Mouse (Mus musculus): ENCODE measurements at regions not wholly inside any gene's neighbourhood (a gene's known extent, or its start where the extent isn't known, plus 50 kb on each side); places are given as distances from the start of the nearest gene placed in this dataset.

DNA sequence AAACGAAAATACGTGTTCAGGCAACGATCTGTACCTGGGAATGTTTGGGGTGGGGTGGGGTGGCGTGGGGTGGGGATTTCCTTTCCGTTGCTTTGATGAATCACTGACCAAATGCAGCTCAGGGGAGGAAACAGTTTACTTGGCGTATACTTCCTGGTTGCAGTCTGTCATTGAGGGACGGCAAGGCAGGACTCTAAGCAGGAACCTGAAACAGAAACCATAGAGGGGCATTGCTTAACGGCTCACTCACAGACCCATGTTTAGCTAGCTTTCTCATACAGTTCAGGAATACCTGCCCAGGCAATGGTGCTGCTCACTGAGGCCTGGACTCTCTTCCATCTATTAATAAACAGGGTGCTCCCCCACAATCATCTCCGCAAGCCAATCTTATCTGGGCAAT lies 55.1 kb upstream of the Smox start:
- no peak for DNase-seq

DNA sequence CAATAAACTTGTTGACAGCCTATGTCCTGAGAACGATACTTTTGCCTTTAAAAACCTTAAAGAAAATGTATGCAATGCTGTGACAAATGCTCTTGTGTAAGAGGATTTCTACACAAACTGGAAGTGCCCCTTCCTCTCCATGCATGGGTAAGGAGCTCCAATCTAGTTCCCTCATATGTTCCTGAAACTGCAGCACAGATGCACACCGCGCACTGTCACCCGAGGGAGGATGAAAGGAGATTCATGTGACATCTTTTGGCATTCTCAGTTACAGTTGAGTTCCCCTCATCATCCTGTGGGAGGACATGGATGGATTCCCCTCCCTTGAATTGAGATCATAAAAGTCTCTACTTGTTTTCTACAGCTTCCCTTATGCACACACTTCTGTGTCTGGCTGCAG lies 60.8 kb upstream of the Smox start:
- no peak for DNase-seq

DNA sequence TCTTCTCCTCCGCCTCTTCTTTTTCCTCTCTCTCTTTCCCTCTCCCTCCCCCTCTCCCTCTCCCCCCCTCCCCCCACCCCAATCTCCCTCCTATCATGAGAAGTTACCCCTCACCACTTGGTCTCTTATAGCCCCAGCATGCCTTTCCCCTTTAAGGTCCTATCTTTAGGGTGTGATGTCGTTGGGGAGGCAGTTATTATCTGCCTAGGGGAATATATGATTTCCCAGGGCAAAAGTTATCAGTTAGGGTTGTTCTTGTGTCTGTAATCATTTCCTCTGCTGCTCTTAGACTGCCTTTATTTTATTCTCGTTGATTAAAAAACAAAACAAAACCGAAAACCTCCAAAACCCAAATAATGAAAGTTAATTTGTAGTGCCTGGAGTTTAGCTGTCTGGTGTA lies 63.2 kb upstream of the Smox start:
- no peak for DNase-seq

DNA sequence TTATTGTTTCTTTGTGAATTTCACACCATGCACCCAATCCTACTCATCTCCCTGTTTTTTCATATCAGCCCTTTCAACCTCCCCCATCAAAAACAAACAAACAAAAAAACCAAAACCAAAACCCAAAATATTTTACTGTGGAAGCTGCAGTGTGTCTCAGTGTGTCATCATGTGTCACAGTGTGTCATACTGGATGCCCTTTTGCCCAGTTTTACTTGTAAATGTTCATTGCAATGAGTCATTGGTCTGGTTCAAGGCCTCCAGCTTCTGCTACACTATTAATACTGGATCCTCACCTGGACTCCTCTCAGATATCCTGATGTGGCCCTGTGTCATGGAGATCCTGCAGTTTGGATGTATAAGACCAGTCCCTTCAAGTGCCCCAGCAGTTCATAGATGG lies 64.4 kb upstream of the Smox start:
- DNase-seq, result no peak

DNA sequence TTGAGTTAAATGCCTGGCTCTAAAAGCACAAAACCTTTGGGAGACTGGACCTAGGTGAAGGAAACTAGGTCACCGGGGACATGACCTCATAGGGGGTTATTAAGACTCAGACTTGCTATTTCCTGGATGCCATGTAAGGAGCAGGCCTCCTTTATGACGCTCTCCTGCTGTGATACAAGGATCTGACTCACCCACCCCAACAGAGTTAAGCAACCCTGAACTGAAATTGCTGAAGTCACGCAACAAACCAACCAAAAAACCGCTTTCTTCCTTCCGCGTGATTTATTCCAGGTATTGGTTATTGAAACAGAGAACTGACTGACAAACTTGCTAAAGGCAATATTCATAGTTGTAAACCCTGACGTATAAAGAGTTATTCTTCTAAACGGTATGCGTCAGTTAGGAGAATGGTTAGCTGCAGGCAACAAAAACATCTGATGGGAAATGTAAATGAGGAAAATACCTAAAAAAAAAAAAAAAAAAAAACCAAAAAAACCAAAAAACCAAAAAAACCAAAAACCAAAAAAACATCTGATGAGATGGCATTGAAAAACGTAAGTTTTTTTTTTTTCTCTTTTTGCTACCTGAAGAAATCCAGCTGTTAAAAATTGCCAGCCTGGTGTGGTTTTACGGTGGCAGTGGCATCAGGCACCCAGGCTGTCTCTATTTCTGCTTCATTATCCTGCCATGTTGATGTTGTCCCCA lies 67.5 kb upstream of the Smox start:
- DNase-seq, result no peak

DNA sequence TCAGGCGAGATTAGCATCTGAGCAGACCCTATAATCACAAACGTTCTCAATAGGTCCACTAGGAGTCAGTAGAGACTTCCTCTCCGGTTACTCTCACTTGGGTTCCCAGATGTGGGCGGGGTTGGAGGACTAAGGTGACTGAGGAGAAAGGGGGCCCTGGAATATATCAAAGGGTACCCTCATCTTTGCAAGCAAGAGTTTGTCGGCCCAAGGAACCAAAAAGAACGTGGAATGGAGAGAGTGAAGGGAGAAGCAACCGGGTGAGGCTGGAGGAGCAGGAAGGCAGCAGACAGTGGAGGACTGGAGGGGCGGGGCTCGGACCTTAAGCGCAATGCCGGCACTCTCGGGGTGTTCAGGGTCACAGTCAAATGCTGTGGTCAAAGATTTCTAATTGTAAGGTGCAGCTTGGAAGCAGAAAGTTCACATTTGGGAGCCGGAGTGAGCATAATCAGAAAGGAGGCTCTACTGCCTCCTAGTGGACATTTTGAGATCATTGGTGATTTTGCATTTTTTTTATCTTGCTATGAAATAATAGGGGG lies 68.3 kb upstream of the Smox start:
- peak; percentile 84 for DNase-seq

DNA sequence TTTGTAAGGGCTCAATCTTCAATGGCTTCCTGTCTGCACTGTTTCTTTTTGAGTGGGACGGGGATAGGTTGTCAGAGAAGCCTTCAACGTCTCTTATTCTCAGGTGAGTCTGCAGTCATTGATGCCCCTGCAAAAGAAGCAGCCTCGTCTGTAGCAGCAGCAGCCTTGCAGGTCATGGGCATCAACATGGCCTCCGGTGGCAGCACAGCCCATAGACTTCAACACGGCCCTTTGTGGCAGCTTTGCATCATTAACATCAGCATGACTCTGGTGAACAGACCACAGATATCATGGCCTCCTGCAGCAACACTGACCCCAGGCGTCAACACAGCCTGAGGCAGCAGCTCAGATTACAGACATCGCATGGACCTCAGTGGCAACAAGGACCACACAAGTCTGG lies 65.4 kb upstream of the Rnf24 start:
- no peak for DNase-seq

DNA sequence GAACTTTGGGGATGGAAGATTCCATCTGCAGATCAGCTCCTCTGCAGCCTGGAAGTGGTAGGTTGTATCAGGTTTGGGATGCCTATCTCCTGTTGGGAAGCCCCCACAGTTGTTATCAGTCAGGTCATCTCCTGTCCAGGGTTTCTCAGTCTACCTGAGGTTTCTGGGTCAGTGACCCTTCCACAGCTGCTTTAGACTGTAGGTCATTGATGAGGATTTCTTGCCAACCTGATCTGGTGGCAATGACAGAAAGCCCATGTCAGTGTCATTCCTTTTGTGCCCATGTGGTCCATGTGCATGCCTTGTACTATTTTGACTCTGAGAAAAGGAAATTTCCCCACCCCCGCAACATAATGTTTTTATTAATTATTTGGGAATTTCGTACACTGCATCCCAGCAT lies 64.8 kb upstream of the Rnf24 start:
- DNase-seq, result no peak

DNA sequence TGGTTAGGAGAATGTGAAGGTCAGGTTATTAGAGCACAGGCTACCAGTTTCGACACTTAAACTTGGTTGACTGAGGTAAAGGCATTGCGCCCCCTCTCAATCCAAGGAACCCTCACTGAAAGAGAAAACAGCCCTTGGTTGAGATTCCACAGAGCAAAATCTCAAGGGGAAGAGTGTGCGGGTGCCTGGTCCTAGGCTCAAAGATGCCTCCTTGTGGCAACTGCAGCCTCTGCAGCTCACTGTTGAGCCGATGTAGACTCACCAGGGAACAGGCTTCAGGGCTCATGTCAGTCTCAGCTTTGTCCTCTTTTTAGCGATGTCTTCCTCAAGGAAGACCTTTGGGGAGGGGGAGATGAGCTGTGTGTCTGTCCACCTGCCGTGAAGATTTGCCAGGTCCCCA lies 63.8 kb upstream of the Rnf24 start:
- DNase-seq, result peak; percentile 70

DNA sequence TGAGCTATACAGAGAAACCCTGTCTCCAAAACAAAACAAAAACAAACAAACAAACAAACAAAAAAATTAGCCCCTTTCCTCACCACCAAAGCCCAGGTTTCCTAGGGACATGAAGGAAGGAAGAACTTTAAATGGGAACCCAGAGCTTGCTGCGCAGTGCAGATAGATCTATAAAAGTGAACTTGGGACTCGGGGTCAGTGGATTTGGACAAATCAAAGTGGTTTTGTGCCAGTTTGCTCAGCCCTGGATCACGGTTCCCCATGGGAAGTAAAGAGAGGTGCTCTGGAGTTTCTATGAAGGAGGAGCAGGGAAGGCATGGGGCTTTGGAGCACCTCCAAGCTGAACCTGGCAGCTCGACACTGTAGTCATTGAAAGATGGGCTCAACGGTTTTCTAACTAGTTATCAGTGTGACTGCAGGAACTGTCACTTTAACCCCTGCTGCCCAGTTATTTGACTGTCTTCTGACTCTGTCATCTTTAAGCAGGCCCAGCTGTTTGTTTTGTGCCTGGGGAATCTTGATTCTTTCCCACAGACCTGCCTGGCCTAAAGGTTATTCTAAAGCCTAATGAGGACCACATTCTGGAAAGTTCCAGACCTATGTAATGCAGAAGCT lies 58.3 kb upstream of the Rnf24 start:
- DNase-seq, result no peak

DNA sequence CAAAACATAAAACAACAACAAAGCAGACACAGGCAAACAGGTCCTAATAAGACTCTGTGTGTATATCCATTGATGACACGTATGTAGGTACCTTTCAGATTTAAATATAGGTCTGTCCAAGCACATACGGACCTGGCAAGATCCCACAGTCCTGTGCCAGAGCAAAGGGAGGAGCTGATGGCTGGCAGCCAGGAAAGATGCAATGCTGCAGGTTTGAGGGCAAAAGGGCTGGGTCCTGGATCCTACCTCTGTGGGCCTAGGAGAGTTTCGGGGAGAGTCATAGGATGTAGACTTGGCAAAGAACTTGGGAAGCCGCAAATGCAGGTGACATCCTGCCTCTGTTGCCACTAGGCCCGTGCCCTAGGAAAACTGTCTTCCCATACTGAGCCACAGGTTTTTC lies 54.6 kb upstream of the Rnf24 start:
- no peak for DNase-seq

DNA sequence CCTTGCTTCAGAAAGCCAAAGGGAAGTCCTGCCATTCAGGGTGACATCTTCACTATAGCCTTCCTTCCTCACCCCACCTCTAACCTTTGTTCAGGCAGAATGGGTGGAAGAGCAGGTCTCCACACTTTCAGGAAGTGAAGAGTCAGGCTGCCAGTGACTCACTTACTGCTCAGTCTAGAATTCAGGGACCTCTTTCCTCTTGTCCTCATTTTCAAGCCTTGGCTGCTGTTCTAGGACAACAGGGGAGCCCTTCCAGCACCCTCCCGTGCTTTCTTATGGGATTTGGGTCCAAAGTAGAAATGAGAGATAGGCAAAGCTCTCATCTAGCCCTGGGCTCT lies 51.5 kb upstream of the Rnf24 start:
- no peak for DNase-seq

DNA sequence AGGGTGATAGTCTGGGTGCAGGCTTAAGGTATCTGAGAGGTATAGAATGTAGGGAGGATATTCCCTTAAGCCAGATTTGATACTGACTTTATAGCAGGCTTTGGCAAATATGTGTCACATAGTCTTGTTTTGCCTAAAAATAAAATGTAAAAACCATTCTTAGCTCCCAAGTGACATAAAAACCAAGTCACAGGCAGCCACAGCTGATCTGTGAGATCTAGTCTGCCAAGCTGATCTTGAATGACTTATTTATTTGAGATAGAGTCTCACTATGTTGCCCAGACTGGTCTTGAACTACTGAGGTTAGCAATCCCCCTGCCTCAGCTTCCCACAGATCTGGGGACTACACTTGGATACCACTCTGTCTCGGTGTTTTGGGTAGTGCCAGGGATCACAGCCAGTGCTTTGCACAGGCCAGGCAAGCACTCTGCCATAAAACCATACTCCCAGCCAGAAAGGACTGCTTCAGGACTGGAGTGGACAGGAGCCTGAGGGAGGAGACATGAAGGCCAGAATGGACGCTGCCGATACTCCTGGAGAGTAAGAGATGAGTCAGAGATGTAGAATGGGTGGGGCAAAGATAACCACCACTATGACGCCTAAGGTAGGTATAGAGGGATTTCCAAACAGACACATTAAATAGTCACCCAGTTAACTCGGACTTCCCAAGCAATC lies 51.0 kb upstream of the Rnf24 start:
- no peak for DNase-seq

Measured in lung, postnatal 10 days (tissue).